Mouse (Mus musculus) heart, postnatal 36 days (tissue): Measurements from ENCODE around the gene Castor2. TPM values are rescaled to one million over a fixed set of nuclear protein-coding genes. Genes with fewer than 3 reads are reported as not detected.

Experiments used
- DNase-seq, 2 experiments: peaks; one replicate each; pipeline ENCODE4 v3.0.0; 2021 to 2022
- intact Hi-C: fragments of 180-260 bp; cut with DNase I; formaldehyde crosslinking; loops from one replicate; pipeline ENCODE4 v1.15.1; 2025
- total RNA-seq, 2 experiments: library from RNA; stranded (reverse); gene quantifications; 2 replicates each; pipeline ENCODE4 v1.2.3; 2021

Gene Castor2
- total RNA-seq, 2 experiments from 2014 or later = 24.9 to 30.9 TPM

GRCm38 (mm10) chr5:134101322-134101721 lies 1.8 kb downstream of the Castor2 start:
- no peak for DNase-seq
- intact Hi-C loops = no loop called here

- intact Hi-C loops = no loop called here
- DNase-seq = no peak
Observed at GRCm38 (mm10) chr5:134101883-134102282, 2.4 kb downstream of the Castor2 start.

- DNase-seq = no peak
- intact Hi-C loops = no loop called here
Observed at GRCm38 (mm10) chr5:134102720-134103119, 3.2 kb downstream of the Castor2 start.

- intact Hi-C loops = no loop called here
- no peak for DNase-seq
Observed at GRCm38 (mm10) chr5:134105829-134106228, 6.3 kb downstream of the Castor2 start.

GRCm38 (mm10) chr5:134114981-134115380 lies 15.5 kb downstream of the Castor2 start:
- intact Hi-C loops = no loop called here
- no peak for DNase-seq

- DNase-seq = no peak
Observed at GRCm38 (mm10) chr5:134115639-134116259, 16.2 kb downstream of the Castor2 start.

GRCm38 (mm10) chr5:134118798-134119407 lies 19.4 kb downstream of the Castor2 start:
- intact Hi-C loops = no loop called here
- DNase-seq = no peak

More at GRCm38 (mm10) chr5:134115639-134116259, 16.2 kb downstream of the Castor2 start:
- intact Hi-C loops = no loop called here

GRCm38 (mm10) chr5:134119481-134120120 lies 20.1 kb downstream of the Castor2 start:
- intact Hi-C loops = no loop called here
- DNase-seq = peak; percentile 38 to 45

- DNase-seq = no peak
Observed at GRCm38 (mm10) chr5:134120135-134120534, 20.6 kb downstream of the Castor2 start.

GRCm38 (mm10) chr5:134121138-134121892 lies 21.8 kb downstream of the Castor2 start:
- peak; percentile 22 to 42 for DNase-seq
- intact Hi-C loops = no loop called here

More at GRCm38 (mm10) chr5:134120135-134120534, 20.6 kb downstream of the Castor2 start:
- intact Hi-C loops = no loop called here

- DNase-seq = no peak
- intact Hi-C loops = no loop called here
Observed at GRCm38 (mm10) chr5:134121893-134122259, 22.4 kb downstream of the Castor2 start.

GRCm38 (mm10) chr5:134123846-134124245 lies 24.3 kb downstream of the Castor2 start:
- intact Hi-C loops = no loop called here
- no peak for DNase-seq

GRCm38 (mm10) chr5:134126232-134126631 lies 26.7 kb downstream of the Castor2 start:
- no peak for DNase-seq
- intact Hi-C loops = no loop called here

GRCm38 (mm10) chr5:134131586-134131985 lies 32.1 kb downstream of the Castor2 start:
- DNase-seq = no peak
- intact Hi-C loops = no loop called here

GRCm38 (mm10) chr5:134136022-134136421 lies 36.5 kb downstream of the Castor2 start:
- intact Hi-C loops = no loop called here
- DNase-seq = no peak

- intact Hi-C loops = no loop called here
- no peak for DNase-seq
Observed at GRCm38 (mm10) chr5:134137933-134138332, 38.4 kb downstream of the Castor2 start.

GRCm38 (mm10) chr5:134139429-134139828 lies 39.9 kb downstream of the Castor2 start:
- DNase-seq = no peak
- intact Hi-C loops = no loop called here

- DNase-seq = no peak
- intact Hi-C loops = no loop called here
Observed at GRCm38 (mm10) chr5:134141236-134141635, 41.7 kb downstream of the Castor2 start.

- intact Hi-C loops = no loop called here
- DNase-seq = no peak
Observed at GRCm38 (mm10) chr5:134142381-134142780, 42.9 kb downstream of the Castor2 start.

GRCm38 (mm10) chr5:134144986-134145385 lies 45.5 kb downstream of the Castor2 start:
- no peak for DNase-seq
- intact Hi-C loops = no loop called here

- DNase-seq = no peak
- intact Hi-C loops = no loop called here
Observed at GRCm38 (mm10) chr5:134147194-134147753, 47.8 kb downstream of the Castor2 start.
